Mouse (Mus musculus) brain, adult 2 months (tissue): Measurements from ENCODE around the gene Pakap.

ENCODE experiments used
- DNase-seq: peaks from one replicate; pipeline ENCODE4 v3.0.0; 2011; ENCODE audit warnings: low read depth, low spot score

Gene Pakap

DNA sequence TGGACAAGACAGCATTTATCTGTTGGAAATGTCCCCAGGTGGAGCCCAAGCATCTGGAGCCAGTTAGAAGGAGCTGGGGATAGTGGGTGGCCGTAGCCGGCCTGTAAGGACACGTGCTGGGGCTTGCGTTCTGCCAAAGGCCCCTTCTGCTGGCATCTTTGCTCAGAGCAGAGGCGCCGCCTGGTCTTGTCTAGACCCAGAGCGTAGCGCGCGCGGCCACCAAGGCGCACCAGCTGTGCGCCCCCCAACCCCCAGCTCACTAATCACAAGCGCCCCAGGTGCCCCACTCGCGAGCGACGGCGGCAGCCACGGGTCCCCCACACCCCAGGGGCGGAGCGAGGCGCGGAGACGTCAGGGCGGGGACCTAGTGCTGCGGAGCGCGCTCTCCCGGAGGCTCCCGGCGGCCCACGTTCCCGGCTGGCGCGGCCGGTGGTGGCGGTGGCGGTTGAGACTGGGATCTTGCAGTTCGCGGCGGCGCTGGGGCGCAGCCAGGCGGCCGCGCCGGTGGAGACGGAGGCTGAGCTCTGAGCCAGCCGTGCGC, at the start of gene Pakap:
Gene Pakap, plus strand, starts transcription at position 514 of the 541 bp plus-strand sequence.
- peak; percentile 83 for DNase-seq

DNA sequence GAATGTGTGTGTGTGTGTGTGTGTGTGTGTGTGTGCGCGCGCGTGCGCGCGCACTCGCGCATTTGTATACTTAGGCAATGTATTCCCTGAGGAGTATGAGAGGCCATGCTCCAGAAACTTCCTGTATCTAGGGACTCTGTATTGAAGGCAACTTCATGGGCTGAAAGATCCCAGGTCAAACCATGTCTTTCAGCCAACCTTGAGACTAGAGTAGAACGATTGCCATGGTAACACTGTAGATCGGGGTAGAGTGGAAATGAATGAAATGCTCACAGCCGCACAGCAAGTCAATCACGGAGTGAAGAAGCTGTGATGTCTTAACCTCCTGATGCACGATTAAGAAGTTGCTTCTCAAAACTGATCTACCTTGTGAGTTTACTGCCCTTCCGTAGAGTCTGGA, 44.5 kb upstream of the Pakap start:
- no peak for DNase-seq

DNA sequence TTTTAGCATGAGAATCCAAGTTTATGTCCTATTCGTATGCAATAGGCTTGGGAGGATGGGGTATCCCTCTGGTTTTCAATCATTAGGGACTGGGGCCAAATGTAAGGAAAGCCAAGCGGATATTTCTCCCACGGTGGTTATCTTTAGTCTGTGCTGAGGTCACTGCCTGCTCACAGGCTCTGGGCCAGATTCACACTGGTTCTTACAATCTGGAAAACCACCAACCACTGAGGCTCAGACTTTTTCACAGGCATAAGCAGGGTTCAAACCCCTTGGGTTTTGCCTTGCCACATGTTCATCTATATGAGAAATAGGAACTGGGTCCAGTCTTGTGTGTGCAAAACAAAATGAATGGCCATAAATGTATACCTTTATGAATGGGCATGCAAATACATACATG, 43.5 kb upstream of the Pakap start:
- DNase-seq: no peak

DNA sequence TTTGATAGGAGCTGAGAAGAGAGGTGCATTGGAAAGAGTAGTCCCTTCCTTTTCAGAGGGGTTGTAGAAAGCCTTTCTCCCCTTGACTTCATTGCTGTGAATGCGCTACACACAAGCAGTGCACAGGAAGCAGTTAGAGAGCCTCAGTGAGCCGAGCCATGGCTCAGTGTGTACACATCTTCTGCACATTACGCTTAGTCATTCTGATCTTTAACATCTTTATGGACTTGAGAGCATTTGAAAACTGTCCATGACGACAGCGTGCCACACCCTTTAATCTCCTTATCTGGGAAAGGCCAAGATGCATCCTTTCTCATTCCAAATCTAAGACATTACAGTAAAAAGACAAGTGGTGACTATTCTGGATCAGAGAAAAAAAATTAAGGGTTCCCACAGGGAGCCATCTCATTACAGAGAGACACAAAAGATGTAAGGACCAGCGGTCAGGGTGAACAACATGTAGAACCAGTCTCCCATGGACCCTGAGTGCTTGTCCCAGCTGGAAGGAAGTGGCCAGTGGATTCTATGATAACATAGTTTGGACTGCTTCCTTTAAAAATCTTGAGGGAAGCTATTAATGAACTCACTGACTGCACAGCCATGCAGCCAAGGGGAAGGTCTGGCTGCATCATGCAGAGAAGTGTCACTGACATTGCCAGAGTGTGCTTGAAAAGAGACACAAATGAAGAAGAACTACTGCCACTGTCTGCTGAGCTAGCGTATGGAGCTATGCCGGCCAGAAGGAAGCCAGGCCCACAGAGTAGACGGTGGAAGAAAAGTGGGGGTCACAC, 42.6 kb upstream of the Pakap start:
- no peak for DNase-seq

DNA sequence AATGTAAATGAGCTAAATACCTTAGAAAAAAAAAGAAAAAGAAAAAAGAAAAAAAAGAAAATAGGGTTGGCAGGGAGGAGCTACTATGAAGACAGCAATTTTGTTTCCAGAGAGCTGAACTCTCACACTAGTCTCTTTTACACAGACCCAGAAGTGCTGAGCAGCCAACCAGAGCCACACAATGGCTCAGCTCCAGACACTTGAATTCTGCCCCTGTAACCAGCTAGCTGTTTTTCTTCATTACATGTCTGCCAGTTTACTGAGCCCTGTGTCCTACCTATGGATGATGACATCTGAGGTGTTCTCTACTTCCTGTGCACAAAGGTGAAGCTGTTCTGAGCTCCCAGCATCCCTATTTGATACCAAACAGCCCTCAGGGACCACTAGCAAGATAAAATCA, 39.7 kb upstream of the Pakap start:
- DNase-seq: no peak

DNA sequence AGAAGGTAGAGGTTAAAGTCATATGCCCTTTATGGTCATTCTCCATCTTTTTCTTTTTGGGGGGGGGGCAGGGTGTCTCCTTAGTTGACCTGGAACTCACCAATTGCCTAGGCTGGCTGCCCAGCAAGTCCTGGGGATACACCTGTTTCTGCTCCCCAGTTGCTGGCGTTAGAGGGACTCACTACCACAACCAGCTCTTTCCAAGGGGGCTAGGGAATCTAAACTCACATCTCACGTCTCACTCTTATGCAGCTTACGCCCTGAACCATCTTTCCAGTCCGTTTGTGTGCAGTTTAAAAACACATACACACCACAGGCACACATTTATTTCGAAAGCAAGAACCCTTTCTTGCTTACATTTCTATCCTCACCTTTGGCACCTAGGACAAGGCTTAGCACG, 34.3 kb upstream of the Pakap start:
- DNase-seq: no peak

DNA sequence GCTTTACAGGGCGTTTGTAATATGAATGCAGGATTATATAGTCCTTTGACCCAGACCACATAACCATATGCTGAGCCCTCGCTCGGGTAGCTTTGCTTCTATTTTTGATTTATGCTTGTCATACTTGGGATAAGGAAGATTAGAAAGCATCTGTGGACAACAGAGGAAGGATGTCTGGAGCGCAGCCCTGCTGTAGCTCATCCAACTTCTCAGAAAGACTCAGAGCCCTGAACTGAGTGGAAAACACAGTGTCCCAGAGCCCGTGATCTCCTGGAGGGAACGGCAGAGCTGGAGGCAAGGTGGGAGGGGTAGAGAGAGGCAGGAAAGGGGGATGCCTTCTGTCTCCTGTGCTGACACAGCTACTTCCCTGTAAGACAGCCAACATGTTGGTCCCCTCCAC, 33.7 kb upstream of the Pakap start:
- peak; percentile 26 for DNase-seq

DNA sequence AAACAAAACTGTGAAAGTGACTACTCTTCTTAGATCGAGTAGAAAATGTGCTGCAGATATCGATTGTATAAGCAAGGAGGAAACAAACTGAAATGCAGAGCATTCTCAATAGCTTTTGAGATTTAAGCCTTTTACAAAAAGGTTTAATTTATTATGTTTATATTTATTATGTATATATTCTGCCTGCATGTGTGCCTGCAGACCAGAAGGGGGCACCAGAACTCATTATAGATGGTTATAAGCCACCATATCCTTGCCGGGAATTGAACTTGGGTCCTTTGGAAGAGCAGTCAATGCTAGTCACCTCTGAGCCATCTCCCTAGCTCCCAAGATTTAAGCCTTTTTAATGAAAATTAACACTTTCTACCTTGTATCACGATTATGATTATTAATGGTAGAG, 32.9 kb upstream of the Pakap start:
- DNase-seq: no peak

DNA sequence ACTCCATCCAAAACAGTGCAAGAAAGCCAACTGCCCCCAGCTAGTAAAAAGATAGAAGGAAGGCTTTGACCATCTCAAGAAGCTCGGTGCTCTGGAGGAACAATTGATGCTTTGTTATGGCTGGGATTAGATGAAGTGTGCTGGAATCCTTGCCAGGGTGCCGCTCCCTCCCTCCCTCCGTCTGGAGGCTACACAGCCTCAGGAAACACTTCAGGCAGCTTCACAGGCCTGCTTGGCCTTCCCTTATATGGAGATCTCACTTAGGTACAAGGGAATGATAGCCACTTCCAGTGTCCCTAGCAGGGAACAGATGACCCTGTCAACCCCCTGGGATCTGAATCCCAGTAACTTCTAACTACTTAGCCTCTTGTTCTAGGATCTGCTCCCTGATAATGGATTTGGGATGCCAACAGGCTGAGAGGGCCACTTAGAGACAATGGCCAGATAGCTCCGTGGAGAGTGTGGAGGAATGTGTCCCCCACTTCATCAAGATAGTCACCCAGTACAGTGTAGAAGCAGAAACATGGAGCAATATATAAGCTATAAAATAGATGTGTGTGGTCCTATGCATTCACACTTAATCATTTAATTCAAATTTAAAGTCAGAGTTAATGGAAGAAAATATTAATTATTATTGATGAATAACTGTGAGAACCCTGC, 29.8 kb upstream of the Pakap start:
- DNase-seq: peak; percentile 16

DNA sequence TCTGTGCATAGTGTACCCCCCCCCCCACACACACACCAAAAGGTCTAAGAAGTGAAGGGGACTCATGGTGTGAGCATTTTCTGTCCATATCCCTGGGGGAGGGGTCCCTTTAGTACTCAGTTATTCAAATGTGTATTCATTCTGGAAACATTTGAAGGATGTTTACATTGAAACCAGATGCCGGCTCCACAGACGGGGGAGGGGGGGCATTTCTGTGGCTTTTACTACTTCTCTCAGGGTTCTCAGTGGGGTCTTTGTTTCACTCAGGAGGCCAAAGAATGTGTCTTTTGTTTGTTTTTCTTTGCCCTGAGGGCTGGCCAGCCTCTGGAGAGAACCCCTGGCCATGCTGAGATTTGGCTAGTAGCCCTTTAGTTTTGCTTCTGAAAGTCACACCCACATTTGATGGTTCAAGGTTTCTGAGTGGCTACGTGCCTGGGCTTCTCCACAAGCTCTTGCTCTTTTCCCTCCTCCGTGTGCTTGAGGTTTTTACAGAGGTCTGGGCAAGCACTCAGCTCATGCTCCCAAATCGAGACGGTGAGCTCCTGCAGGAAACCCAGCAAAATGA, 24.2 kb upstream of the Pakap start:
- DNase-seq: peak; percentile 65

DNA sequence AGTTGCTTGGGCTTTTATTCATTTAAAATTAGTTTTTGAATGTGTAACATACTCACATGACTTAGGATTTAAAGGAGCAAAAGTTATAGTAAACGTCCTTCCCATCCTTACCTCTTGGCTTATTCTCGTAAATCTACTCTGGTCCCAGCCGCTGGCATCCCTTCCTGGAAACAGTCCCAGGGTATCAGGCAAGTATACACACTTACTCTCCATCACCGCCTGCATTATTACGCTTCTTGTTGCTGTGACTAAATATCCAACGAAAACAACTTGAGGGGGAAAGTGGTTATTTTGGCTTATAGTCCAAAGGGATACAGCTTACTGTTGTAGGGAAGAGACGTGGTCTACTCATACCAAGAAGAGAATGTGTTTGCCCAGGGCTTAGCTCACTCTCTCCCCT, 20.2 kb upstream of the Pakap start:
- no peak for DNase-seq

DNA sequence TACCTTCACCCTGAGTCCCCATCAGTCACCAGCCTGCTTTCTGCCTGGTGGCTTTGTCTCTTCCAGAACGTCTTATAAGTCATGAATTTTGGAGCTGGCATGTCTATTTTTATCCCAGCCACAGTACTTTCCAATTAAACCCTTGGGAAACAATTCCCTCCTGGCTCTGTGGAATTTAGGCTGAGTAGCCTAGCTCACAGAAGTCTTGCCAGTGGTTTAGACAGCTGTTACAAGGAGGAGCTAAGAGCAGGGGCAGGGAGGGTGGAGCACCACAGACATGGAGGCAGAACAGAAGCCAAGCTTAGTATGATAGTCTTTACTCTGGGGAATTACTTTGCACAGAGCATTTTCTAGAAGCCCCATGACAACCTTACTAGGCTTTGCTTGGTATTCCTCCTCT, 17.8 kb upstream of the Pakap start:
- peak; percentile 29 for DNase-seq

DNA sequence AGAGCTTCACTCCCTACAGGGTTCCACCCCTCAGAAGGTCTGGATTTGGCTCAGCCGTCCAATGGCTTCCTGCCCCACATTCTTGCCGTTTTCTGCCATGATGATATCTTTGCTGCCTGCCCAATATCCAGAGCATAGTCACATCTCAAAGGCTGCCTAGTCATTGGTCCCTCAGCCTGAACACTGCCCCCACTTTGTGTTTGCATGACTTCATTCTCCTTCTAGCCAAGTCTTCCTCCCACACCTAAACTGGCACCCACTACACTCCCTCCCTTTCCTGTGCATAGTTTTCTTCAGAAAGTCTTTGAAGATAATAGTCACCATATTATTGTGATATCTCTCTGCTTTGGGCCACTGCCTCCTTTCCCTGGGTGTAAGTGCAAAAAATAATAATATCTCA, 10.9 kb upstream of the Pakap start:
- DNase-seq: peak; percentile 76

DNA sequence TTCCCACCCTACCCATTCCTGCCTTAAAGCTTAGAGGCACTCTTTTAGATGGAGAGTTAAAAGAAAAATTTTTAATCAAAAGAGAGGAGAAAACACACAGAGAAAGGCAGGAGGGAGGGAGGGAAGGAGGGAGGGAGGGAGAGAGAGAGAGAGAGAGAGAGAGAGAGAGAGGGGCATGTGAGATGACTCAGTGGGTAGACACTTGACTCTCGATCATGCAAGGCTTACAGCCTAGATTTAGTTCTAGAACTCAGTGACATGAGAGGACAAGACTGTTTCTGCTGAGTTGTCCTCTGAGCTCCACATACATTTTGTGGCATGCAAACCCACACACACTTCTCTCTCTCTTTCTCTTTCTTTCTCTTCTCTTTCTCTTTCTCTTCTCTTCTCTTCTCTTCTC, 8.5 kb upstream of the Pakap start:
- DNase-seq: no peak

DNA sequence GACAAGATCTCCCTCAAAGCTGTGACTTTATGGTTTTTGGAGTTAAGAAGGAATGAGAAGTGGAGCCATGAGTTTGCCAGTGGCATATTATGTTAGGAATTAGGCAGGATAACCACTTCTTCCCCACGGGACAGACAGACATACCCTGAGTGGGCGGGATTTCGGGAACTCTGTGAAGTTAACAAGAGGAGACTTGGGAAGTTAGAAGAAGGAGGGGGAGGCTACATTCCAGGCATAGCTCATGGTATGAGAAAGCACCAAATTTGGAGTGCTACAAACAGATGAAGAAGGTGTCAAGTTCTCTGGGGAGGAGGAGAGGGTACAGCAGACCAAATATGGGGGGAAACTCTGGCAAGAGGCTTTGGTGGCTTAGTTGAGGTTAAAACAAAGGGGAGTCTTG, 8.0 kb upstream of the Pakap start:
- DNase-seq: no peak

DNA sequence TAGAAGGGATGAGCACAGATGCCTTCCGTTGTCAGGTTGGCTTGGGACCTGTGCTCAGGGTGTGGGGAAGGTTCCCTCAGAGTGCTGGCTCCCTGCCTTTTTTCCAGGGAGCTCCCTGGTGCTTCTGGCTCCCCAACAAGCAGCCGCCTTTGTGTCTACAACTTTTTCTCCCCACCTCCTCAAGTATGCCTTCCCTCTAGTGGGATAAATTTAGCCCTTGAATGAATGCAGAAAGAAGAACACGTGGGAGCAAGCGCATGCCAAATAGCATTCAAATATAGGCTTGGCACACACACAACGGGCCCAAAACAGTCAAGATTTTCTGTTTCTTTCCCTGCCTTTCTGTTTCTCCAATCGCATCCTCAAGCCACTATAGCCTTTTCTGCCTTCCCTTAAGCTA, 6.9 kb upstream of the Pakap start:
- DNase-seq: peak; percentile 92

DNA sequence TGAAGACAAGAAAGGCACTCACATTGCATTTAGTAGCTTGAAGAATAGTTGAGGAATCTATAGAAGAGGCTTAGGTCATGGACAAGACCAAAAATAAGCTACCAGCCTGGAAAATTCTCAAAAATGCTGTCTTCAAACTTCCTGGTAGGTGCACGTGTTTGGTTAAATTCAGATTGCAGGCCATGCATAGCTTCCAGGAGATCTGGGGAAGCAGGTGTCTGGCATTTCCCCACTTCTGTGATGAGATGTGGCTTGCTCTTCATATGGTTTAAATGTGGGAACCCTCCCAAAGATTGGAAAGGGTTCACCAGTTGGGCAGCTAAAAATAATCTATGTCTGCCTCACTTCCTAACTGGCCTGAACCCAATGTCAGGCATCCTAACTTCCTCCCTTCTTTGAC, 2.7 kb upstream of the Pakap start:
- DNase-seq: no peak

DNA sequence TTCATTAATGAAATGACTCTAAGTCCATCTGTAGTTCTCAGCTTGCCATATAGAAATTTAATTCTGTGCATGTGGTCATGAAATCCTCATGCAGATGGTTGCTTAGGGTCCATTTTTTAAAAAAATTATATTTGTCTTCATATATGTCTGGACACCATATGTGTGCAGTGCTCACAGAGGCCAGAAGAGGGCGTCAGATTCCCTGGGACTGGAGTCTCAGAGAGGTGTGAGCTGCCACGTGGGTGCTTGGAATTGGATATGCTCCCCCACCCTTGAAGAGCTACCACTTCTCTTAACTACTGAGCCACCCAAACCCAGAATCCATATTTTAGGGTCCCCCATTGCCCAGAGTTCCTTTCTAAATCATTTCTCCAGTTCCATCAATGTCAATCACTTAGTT, 2.2 kb upstream of the Pakap start:
- DNase-seq: no peak

DNA sequence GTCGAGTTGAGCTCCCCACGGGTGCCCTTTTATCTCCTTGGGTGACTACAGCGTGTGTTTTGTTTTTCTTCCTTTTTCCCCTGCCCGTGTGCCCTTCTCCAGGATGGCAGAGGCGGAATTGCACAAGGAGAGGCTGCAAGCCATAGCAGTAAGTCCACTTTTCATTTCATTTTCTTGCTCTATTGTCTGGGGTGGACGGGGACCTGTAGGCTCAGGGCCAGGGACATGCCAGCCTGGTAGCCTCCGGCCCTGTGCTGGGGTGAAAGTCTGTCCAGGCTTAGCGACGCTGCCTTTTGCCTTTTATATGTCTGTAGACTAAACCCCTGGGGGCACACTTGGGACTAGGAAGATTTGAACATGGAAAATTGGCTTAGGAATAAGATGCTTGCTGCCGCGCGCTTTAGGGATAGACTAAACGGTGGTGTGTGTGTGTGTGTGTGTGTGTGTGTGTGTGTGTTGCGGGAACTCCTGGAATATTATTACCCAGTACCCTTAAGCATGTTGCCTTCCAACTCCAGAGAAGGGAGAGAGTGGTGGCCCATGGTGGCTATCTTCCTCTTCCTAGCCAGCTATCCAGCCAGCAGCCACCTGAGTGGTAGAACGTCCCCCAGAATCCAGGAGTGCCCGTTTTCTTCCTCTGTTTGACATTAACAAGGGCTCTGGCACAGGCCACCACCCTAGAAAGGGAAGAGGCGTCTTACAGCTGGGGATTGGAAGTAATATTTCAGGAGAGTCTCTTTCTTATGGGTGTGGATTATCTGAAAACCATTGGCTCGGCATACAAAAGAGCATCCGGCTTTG, 489 bp downstream of the Pakap start:
- DNase-seq: no peak

DNA sequence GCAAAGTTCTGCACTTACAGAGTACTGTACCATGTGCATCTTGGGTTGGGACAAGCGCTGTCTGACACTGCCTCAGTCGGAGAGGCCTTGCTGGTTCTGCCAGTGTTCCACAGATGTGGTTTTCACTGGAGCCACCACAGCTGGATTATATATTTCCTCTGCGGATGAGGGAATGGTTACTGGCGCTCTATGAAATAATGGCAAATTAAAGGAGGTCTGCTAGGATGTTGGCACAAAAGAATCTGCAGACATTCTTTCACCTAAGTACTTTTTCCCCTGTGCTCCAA, 1.0 kb downstream of the Pakap start:
- DNase-seq: no peak

DNA sequence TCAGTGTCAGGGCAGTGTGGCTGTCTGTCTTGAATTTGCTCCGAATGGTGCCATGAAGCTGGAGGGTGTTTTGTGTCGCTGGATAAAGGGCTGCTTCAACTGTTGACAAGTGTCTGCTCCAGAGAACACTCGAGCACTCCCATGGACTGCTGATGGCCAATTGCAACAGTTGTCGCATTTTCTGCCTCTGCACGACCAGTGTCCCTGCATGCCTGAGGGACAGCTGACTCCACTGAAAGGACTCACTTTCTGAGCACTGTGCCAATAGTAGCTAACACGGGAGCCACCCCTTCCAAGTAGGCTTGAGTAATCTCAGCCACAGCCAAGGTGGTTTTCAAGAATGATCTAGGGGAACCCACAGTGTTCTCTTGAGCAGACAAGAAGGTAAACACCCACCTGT, 1.7 kb downstream of the Pakap start:
- DNase-seq: no peak

DNA sequence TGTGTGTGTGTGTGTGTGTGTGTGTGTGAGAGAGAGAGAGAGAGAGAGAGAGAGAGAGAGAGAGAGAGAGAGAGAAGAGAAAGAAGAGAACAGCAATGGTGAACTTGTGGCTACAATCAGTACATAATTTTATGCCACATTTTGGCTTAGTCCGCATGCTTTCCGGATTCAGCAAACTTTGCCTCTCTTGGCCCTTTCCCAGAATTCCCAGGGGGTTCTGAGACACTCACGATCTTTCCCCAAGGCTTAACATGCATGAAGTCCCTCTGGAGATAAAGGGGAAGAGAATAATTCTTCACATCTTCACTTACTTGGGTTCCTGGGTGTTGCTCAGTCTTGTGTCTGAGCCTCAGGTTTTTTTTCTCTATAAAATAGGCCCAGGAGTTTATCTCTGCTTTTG, 2.2 kb downstream of the Pakap start:
- no peak for DNase-seq
